Mouse (Mus musculus): ENCODE data around the gene Cbx3.

DNA sequence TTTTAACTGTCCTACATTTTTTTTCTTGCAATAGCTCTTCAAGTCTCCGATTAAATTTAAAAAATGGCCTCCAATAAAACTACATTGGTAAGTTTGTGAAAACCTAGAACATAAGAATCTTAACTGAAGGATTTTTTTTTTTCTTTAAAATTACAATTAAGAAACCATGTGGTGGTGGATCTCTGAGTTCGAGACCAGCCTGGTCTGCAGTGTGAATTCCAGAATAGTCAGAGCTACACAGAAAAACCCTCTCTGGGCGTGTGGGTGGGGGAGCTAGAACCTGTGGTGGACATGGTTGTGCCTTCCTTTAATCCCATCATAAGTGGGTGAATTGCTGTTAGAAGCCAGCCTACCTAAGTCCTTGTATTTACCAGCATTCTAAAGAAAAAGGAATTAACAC lies 1.6 kb downstream of the Cbx3 start:
- TF ChIP-seq CTCF (IDR thresholded peaks at IDR 0.05; ENCODE audit: low read depth, low read length) (no peak), EP300 (IDR thresholded peaks at IDR 0.05; ENCODE audit: insufficient read depth, low read depth, low read length) (no peak), POLR2A (IDR thresholded peaks at IDR 0.05; ENCODE audit: insufficient read depth, low read length) (no peak)

Data from ES-Bruce4 (cell line).